Mouse (Mus musculus) limb, embryonic 10.5 days (tissue): ENCODE measurements at regions not wholly inside any gene's neighbourhood (a gene's known extent, or its start where the extent isn't known, plus 50 kb on each side); places are given as distances from the start of the nearest gene placed in this dataset.

ENCODE experiments used
- DNase-seq: peaks from one replicate; pipeline ENCODE4 v3.0.0-alpha.2; 2017; ENCODE audit warnings: low spot score
- H3K27ac ChIP-seq: fragments of 300-500 bp; sonication (generic); 2 replicates; pipeline ENCODE4 v1.5.1; 2016; ENCODE audit warnings: mild to moderate bottlenecking
- H3K27me3 ChIP-seq: fragments of 300-500 bp; sonication (generic); 2 replicates; pipeline ENCODE4 v1.6.1; 2016; ENCODE audit warnings: low read depth, mild to moderate bottlenecking; ENCODE audit not compliant: poor library complexity, severe bottlenecking
- H3K36me3 ChIP-seq: fragments of 300-500 bp; sonication (generic); 2 replicates; pipeline ENCODE4 v1.6.1; 2016; ENCODE audit warnings: mild to moderate bottlenecking, moderate library complexity
- H3K4me1 ChIP-seq: fragments of 300-500 bp; sonication (generic); 2 replicates; pipeline ENCODE4 v1.6.1; 2016
- H3K4me3 ChIP-seq: fragments of 300-500 bp; sonication (generic); 2 replicates; pipeline ENCODE4 v1.5.1; 2016; ENCODE audit warnings: mild to moderate bottlenecking, moderate library complexity
- H3K9me3 ChIP-seq: fragments of 300-500 bp; sonication (generic); replicated peaks from 2 replicates; pipeline ENCODE4 v1.6.1; 2016; ENCODE audit warnings: mild to moderate bottlenecking
- WGBS: fragments of 180-500 bp; shearing (Covaris S2); methylation state at CpG from one replicate; pipeline ENCODE4 v1.1.7; 2016; 5-methylcytosine and 5-hydroxymethylcytosine counted together

DNA sequence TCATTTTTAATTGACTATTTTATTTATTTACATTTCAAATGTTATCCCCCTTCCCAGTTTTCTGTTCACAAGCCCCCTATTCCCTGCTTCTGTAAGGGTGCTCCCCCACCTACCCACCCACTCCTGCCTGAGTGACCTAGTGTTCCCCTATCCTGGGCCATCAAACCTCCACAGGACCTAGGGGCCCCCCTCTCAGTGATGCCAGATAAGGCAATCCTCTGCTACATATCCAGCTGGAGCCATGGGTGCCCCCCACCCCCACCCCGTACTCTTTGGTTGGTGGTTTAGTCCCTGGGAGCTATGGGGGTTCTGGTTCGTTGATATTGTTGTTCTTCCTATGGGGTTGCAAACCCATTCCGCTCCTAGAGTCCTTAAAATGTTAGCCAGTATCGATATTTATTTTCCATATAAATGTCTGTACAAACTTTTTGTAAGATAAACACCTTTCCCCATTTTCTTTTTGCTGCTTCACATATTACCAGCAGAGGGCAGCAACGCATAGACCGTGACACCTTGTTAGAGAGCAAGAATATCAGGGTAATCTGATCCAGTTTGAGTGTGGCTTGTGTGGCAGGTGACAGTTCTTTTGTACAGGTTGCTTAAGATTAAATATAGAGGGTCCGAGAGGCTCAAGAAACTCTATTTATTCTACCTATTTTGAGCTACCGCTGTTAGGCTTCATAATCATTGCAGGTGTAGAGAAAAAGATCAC, 177.2 kb upstream of the Scn7a start:
- no peak overlapping the region for H3K27ac ChIP-seq
- no peaks in the 10 kb centered on the region for H3K27me3 ChIP-seq
- no peaks in the 10 kb centered on the region for H3K36me3 ChIP-seq
- peak; percentile 40 for DNase-seq
- H3K4me1 ChIP-seq, result no peaks in the 10 kb centered on the region
- no peaks in the 10 kb centered on the region for H3K9me3 ChIP-seq
- 31% methylated on average over 8 of the region's 8 CpGs for WGBS
- no peak overlapping the region for H3K4me3 ChIP-seq

DNA sequence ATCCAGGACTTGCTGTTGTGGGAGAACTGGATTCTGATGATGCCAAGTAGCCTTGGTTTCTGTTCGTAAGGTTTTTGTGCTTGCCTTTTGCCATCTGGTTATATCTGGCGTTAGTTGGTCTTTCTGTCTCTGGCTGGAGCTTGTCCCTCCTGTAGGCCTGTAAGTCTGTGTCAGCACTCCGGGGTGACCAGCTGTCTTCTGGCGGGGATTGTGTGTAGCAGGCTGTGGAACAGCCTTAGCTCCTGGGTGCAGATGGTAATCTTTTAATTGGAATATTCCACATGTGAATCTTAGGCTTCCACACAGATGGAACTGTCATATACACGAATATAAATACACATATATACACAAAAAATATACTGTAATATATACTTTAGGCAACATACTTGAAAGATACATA, 156.5 kb upstream of the Scn7a start:
- DNase-seq, result no peak
- H3K4me1 ChIP-seq, result no peaks in the 10 kb centered on the region
- H3K4me3 ChIP-seq, result no peak overlapping the region
- no peaks in the 10 kb centered on the region for H3K36me3 ChIP-seq
- no peaks in the 10 kb centered on the region for H3K9me3 ChIP-seq
- H3K27me3 ChIP-seq, result no peaks in the 10 kb centered on the region
- H3K27ac ChIP-seq, result no peak overlapping the region
- 80% methylated on average over 5 of the region's 5 CpGs for WGBS

GRCm38 (mm10) chr2:66898032-66898431, 113.3 kb upstream of the Scn7a start:
- 82% methylated on average over 1 of the region's 1 CpGs for WGBS
- H3K9me3 ChIP-seq, result no peaks in the 10 kb centered on the region
- DNase-seq, result no peak
- no peak overlapping the region for H3K4me3 ChIP-seq
- H3K4me1 ChIP-seq, result no peaks in the 10 kb centered on the region
- no peaks in the 10 kb centered on the region for H3K27me3 ChIP-seq
- H3K27ac ChIP-seq, result no peak overlapping the region
- no peaks in the 10 kb centered on the region for H3K36me3 ChIP-seq

DNA sequence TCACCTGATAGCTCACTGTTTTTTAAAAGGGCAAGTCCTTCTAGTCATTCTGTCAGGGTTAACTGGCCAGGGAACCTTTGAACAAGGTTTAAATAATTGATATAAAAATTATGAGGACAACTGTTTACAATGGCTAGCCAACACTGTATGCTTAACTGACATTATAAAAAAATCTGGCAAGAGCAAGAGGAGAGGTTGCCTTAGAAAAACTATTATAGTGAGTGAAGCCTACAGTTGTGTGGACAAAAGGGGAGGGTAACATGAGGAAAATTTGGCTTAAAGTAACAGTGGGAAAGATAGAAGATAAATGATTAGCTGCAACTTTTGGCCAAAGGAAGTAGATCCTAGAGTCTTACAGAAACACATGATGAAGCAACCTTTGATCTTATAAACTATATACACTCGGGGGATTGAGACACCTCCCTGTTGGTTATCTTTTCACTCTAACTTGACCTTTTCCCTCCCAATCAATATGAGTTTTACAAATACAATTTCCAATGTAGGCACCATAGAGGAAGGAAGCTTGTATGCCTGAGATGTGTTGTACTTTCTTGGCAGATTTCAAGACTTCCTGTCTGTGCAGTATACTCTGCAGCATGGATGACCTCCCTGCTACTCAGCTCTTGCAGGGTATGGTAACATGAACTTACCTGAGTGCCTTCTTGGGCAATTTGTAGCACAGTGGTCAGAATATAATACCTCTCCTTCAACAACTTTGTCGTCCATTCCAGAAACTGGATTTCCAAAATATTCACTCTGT, 82.9 kb upstream of the Scn7a start:
- Histone ChIP-seq H3K36me3 (no peaks in the 10 kb centered on the region), H3K4me1 (no peaks in the 10 kb centered on the region), H3K27me3 (no peaks in the 10 kb centered on the region), H3K9me3 (no peaks in the 10 kb centered on the region), H3K27ac (no peak overlapping the region), H3K4me3 (no peak overlapping the region)
- 81% methylated on average over 2 of the region's 2 CpGs for WGBS
- no peak for DNase-seq
